Mouse (Mus musculus) spleen, adult 12 weeks (tissue): Measurements from ENCODE around the gene Clec18a.
"Not testable (repeated sequence)": the region's sequence is repeated elsewhere in the genome, so short reads cannot be mapped to it uniquely, and the experiment has no call there.

Experiments
- DNase-seq: peaks from one replicate; pipeline ENCODE4 v3.0.0; 2022; ENCODE audit warnings: low spot score

Clec18a gene

DNA sequence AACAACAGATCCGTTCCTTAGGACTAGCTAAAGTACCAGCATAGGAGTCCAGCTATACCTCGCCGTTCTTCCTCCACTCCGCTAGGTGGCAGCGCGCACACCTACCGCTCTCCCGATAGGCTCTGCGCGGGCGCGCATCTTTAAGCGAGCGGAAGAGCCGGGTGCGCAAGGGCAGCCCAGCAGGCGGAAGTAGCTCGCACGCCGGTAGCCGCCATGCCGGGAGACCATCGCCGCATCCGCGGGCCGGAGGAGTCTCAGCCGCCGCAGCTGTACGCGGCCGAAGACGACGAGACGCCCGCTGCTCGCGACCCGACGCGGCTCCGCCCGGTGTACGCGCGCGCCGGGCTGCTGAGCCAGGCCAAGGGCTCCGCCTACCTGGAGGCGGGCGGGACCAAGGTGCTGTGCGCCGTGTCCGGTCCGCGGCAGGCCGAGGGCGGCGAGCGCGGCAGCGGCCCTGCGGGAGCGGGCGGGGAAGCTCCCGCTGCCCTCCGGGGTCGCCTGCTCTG, 36.0 kb downstream of the Clec18a start, which contains the start of gene Exosc6:
Gene Exosc6, plus strand, starts transcription at position 182 of the 506 bp plus-strand sequence.
- DNase-seq = peak; percentile 87

GRCm38 (mm10) chr8:111055661-111056060, 36.6 kb downstream of the Clec18a start:
- no peak for DNase-seq

DNA sequence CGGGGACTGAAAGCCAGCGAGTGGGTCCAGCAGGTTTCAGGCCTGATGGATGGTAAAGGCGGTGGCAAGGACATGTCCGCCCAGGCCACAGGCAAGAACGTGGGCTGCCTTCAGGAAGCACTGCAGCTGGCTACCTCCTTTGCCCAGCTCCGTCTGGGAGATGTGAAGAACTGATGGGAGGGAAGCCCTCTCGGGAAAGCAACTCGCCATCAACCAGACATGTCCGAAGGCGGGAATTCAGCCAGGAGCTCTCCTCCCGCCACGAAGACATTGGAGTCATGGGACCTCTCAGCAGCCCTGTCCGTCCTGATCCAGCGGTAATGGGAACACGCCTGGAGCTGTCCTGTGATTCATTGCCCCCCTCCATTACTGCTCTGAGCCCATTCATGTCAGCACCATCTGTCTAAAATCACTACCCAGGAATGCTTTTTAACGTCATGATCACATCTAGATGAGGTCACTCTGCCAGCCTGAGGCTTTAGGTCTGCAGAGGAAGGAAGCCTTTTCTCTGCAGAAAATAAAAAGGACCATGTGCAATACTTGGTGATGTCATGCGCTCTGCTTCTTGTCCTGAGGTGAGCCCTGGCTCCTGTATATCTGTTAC, 37.1 kb downstream of the Clec18a start:
- DNase-seq = no peak

GRCm38 (mm10) chr8:111053827-111054518, 38.3 kb downstream of the Clec18a start:
- DNase-seq = no peak

GRCm38 (mm10) chr8:111049106-111049505, 43.1 kb downstream of the Clec18a start:
- no peak for DNase-seq

GRCm38 (mm10) chr8:111048694-111049093, 43.5 kb downstream of the Clec18a start:
- DNase-seq = no peak

- DNase-seq = no peak
Measured at GRCm38 (mm10) chr8:111044003-111044734, 48.1 kb downstream of the Clec18a start.

- DNase-seq = no peak
Measured at GRCm38 (mm10) chr8:111042546-111042945, 49.7 kb downstream of the Clec18a start.

GRCm38 (mm10) chr8:111036591-111036990, 55.6 kb downstream of the Clec18a start:
- no peak for DNase-seq

DNA sequence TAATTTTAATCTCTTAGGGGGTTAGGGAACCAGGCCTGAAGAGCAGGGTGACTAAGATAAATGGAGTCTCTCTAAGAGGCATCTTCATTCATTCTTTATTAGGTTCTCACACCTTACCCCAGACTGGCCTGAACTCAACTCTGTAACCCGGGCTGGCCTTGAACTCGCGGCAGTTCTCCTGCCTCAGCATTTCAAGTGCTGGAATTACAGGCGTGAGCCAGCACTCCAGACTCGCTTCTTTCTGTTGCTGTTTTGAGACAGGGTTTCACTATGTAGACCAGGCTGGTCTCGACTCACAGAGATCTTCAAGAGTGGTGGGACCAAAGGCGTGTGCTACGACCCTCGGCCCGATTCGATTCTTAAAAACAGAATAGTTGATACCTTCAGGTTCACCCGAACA, 58.0 kb downstream of the Clec18a start:
- no peak for DNase-seq

GRCm38 (mm10) chr8:111033482-111034215, 58.6 kb downstream of the Clec18a start:
- peak; percentile 94 for DNase-seq

DNA sequence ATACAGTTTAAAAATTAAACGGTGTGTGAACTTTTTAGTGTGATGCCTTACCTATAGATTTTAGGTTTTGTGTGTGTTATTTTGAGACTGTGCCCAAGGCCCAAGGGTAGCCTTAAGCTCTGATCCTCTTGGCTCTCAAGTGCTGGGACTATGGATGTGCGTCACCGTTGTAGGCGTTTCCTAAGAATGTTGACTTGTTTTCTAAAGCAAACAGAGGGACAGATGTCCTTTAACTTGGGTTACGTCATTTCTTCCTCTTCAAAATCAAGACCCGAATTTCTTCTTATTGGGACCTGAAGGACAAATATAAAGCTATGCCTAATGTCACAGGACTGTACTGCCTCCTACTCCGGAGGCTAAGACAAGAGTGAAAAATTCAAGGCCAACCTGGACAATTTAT, 59.3 kb downstream of the Clec18a start, which contains the start of gene Aars:
Gene Aars, plus strand, starts transcription at position 229 of the 400 bp plus-strand sequence.
- DNase-seq = no peak

DNA sequence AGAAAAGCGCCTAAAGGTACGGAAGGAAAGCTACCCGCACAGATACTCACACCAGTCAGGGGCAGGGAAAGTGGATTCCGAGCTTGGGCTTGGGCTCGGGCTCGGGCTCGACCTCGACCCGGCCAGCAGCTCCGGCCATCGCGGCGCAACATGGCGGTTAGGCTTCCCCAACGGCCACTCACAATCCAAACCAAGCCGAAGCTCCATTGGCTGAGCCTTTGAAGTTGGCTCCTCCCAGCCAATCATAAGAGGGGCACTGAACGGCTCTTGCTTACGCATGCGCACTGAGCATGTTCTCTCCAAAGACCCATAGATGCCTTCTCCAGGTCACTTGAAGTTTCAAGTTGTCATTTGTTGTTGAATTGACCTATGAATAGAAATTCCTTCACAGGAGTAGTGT, 60.7 kb downstream of the Clec18a start, which contains the start of gene Ddx19b:
Gene Ddx19b, minus strand, starts transcription at position 180 of the 400 bp plus-strand sequence.
- DNase-seq = no peak

GRCm38 (mm10) chr8:111030045-111030444, 62.2 kb downstream of the Clec18a start:
- DNase-seq = no peak

DNA sequence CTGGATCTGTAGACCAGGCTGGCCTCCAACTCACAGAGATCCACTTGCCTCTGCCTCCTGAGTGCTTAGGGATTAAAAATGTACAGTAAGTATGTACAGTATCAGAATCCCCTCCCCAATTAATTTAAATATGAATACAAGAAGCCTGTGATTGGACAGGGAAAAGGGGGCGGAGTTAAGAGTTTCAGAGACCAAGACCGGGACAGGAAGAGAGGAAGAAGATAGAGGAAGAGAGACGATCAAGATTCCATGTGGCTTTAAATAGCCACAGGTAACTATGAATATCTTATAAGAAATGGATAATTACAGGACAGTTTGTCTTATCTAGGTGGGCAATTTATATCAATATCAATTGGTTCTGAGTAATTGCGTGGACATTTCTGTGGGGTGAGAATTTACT, 62.6 kb downstream of the Clec18a start:
- no peak for DNase-seq

- peak; percentile 71 for DNase-seq
Measured at GRCm38 (mm10) chr8:111027391-111027937, 64.8 kb downstream of the Clec18a start.

GRCm38 (mm10) chr8:111026609-111027008, 65.6 kb downstream of the Clec18a start:
- not testable (repeated sequence) for DNase-seq

- DNase-seq = not testable (repeated sequence)
Measured at GRCm38 (mm10) chr8:111010230-111010991, 81.8 kb downstream of the Clec18a start.
